Mouse (Mus musculus): ENCODE data around the gene Pcgf5.

Pcgf5 gene

DNA sequence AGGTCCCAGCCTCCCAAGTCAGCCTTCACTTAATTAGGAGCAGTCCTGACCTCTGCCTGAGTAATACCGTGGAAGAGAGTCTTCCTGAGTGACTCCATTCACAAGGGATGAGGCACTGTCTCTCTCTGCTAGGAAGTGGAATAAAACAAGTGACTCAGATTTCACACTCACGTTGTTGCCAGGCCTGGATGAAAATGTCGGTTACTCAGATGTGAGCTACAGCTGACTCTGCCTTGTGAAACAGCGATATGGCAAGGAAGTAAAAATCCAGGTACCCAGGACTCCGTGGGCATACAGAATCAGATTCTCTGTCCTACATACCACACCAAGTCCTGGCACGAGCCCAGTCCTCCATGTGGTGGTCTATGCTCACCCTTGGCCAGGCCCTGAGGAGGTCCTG lies 142.8 kb downstream of the Pcgf5 start:
- ATAC-seq (ENCODE audit: low TSS enrichment): peak; percentile 95

DNA sequence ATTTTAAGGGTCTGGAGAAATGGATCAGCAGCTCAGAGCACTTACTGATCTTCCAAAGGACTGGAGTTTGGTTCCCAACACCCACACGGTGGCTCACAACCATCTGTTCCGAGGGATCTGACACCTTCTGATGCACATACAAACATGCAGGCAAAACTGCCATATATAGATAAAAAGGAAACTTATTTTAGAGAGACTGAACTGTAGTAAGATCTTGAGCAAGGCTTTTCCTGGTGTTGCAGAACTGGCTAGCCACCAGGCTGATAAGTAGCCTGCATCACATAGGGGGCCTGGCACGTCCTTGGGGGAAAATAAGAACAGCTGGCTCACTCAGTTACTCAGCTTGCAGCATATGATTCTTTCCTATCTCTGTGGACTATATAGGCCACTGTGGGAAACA lies 147.4 kb downstream of the Pcgf5 start:
- ATAC-seq (ENCODE audit: low TSS enrichment): peak; percentile 87

DNA sequence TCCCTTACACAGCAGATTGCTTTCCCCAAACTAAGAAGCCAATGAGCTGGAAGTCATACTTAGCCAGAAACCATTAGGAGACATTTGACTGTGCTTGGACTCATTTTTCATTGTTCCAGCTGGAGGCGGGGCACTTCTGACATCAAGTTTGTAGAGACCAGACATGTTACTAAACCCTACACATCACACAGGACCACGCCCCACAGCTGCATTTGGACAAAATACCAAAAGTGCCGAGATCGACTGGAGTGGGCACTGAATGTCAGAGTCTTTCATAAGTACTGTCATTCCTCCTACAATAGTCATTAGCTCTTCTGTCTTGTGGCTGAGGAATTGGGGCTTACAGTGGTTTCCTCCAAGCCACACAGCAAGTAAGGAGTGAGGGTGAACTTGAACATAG lies 148.4 kb downstream of the Pcgf5 start:
- ATAC-seq (ENCODE audit: low TSS enrichment): no peak

DNA sequence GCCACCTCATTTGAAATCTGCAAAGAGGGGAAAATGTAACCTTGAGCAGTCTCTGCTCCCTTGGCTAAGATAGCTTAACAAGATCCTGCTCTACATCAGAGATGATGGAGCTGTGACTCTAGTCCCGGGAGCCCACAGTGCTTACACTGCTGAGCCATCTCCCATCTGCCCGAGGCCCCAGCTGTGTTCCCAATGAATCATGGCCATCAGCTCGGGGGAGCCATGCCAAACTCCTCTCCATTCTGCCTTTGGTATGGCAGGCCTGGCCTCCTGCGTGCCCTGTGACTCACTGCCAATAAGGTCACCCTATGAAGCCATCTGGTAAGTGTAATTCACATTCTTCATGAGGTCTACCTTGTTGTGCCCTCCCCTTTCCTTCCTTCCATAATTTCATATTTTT lies 149.0 kb downstream of the Pcgf5 start:
- ATAC-seq (ENCODE audit: low TSS enrichment): peak; percentile 43

DNA sequence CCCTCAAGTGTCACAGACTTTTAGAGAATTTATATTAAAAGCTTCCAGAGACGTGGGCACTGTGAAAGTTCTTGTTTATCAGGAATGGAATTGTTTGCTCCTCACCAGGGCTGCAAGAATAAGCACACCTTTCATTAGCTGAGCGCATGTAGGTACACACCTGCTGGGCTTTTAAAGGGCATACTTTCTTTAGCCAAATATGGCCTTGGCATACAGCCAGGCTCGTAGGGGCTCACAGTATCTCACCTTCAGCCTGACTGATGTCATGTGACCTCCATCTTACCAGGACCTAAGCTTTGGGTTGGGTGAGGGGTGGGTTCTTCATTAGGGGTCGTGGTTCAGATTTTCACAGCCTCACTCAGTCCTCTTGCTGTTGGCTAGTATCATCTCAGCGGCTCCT lies 149.6 kb downstream of the Pcgf5 start:
- no peak for ATAC-seq (ENCODE audit: low TSS enrichment)

DNA sequence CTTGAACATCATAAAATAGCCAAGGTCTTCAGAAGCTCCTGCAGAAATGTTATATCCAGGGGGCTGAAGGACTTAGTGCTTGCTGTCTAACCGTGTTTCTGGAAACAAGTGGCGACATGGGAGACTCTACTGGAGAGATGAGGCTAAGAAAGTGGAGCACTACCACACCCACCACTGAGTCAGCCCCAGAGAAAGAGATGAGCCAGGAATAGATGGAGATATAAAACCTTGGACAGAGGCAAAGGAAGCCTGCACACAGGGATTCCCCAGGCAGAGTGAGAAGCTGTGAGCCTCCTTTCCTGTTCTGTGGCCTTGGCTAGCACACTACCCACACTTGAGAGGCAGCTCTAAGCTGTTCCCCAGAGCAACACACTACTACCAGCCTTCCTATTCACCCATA lies 156.6 kb downstream of the Pcgf5 start:
- peak; percentile 96 for ATAC-seq (ENCODE audit: low TSS enrichment)
